Mouse (Mus musculus): ENCODE measurements around the gene Ctbp1.

DNA sequence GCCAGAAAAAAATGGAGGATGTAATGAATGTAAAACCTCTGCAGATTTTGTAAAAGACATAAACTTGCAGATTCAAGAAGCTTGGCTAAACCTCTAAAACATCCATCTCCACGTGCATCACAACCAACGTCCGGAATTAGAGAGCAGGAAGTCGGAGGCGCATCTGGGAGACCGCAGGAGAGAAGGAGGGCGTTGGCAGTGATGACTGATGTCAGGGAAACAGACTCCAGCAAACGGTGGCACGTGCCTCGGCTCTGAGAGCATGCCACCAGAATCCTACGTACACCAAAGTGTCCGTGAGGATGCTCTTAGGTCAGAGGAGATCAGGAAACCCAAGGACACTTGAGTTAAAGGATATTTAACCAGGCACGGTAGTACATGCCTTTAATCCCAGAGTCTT, 73.1 kb downstream of the Ctbp1 start:
- TF ChIP-seq EP300 (IDR thresholded peaks at IDR 0.05; ENCODE audit: insufficient read depth, low read depth, low read length) (no peak), CTCF (IDR thresholded peaks at IDR 0.05) (no peak)

All from heart, adult 2 months (tissue).